Mouse (Mus musculus): Measurements from ENCODE around the gene Vta1. TPM values are rescaled to one million over a fixed set of nuclear protein-coding genes. Genes with fewer than 3 reads are reported as not detected.

Vta1 gene
- polyA plus RNA-seq (2016; fragmentation: Nextera tagmentation; extraction: Ambion mirVana): 193 and 213 TPM in 2 replicates

DNA sequence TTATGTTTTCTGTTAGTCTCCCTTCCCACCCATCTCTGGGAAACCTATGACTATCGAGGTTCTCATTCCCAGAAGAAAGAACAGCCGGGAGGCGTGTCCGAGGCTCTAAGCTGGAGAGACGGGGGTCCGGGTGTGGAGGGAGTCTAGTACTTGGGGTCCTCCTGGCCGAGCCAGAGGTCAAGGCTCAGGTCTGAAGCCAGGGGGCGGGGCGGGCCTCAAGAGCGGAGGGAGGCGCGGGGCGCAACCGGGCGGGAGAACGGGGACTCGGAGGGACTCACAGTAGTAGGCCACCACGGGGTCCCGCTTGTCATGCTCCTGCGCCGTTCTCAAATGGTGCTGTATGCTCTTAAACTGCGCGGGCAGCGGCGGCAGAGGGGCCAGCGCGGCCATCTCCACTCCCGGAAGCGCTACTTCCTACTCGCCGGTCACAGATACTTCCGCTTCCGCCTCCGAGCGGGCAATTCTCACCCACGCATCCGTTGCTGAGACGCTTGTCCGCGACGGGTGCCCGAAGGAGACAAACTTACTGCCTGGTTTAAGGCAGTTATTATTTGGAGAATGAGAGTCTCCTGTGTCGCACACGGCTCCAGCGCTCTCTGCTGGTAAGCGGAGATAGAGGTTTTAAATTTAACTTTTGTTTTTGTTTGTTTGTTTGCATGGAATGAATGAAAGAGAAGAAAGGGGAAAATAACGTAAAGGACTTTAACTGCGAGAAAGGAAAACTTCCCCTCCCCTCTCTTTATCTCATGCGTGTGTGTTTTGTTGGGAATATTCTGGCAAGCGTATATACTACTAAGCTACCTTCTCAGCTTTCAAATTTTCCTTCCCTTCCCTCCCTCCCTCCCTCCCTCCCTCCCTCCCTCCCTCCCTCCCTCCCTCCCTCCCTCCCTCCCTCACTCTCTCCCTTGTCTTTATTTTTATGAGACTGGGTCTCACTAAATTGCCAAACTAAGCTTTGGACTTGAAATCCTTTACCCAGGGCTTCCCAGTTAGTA, at the start of gene Vta1, which contains the start of gene Nmbr:
Vta1 (minus strand) TSS at position 489 of the 995 bp plus-strand sequence.
Nmbr (plus strand) TSS at position 520 of the 995 bp plus-strand sequence.
- under 1% methylated on average over 50 of the region's 50 CpGs for WGBS

DNA sequence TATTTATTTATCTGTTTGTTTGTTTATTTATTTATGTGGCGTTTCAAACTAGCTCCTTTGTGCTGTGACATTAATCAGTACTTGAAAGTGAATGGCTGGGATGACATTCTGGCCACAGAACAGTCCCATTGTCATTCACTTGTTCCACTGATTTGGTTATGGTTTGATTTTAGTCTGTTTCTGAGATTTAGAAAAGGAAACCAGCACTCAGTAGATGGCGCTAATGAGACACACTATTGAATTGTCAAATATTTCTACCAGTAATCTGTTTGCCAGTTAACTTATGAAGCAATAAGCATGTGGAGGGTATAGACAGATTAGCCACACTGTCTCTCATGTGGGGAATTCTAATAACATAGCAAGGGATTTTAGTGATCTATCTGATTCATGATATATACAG, 28.9 kb upstream of the Vta1 start:
- Histone ChIP-seq H3K9ac (no peak overlapping the region), H3K36me3 (no peaks in the 10 kb centered on the region), H3K27me3 (replicated peaks) (no peaks in the 10 kb centered on the region), H3K4me3 (no peak overlapping the region), H3K4me2 (replicated peaks) (no peak overlapping the region), H3K27ac (no peak overlapping the region), H3K4me1 (no peaks in the 10 kb centered on the region), H3K9me3 (no peaks in the 10 kb centered on the region)
- no peak for ATAC-seq (ENCODE audit: low FRiP score, low read depth)
- whole genome bisulfite sequencing: 17% methylated on average over 2 of the region's 2 CpGs

More for the DNA sequence above, at the start of gene Vta1, which contains the start of gene Nmbr:
- peak within 1 kb of the TSS; percentile 90 for H3K4me3 ChIP-seq
- no peaks in the 10 kb centered on the region for H3K27me3 ChIP-seq (replicated peaks)
- H3K4me1 ChIP-seq: peaks cover 13% of the 10 kb centered on the region
- H3K9me3 ChIP-seq: no peaks in the 10 kb centered on the region
- H3K27ac ChIP-seq: peak within 1 kb of the TSS; percentile 74
- peak within 1 kb of the TSS; percentile 81 for H3K9ac ChIP-seq
- H3K4me2 ChIP-seq (replicated peaks): peak within 1 kb of the TSS; percentile 71
- ATAC-seq (ENCODE audit: low FRiP score, low read depth): peak; percentile 93
- H3K36me3 ChIP-seq: no peaks in the 10 kb centered on the region

DNA sequence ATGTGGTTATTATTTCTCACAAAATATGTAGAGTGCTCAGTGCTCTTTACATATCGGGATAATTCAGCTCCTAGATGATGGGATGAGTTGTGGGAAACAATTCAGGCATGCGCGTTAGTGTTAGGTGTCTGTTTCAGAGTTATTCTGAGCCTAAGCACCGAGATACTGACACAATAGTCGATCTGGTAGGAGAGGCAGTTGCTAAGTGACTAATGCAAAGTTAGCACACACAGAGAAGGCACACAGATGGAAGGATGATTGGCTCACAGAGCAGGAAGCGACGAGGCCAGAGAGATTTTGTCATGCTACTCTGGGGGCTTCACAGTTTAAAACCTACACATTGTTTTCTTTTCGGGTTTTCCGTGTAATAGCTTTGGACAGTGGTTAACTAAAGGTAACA, 20.3 kb upstream of the Vta1 start:
- Histone ChIP-seq H3K9ac (no peak overlapping the region), H3K27me3 (replicated peaks) (no peaks in the 10 kb centered on the region), H3K27ac (no peak overlapping the region), H3K4me3 (no peak overlapping the region), H3K4me2 (replicated peaks) (no peak overlapping the region), H3K36me3 (no peaks in the 10 kb centered on the region), H3K4me1 (no peaks in the 10 kb centered on the region), H3K9me3 (no peaks in the 10 kb centered on the region)
- no peak for ATAC-seq (ENCODE audit: low FRiP score, low read depth)
- 75% methylated on average over 9 of the region's 9 CpGs for WGBS

DNA sequence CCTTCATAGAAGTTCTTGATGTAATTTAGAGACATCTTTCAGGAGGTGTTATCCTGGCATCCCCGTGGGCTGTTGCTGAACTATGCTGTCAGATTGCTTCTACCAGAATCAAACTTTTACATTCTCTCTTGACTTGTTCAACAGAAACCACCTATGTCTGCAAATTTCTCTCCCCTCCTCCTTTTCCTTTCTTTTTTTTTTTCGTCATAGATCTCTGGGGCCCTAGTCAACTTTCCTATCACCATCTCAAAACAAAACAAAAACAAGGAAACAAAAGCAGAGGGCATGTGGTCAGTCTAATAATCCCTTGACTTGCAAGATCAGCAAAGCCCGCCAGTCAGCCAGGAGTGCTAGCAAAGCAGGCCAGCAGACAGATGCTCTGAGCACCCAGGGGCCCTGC, 12.8 kb upstream of the Vta1 start, which contains the start of gene Gje1:
Gje1 (minus strand) TSS at position 101 of the 400 bp plus-strand sequence.
- no peak within 1 kb of the TSS for H3K4me2 ChIP-seq (replicated peaks)
- no peaks in the 10 kb centered on the region for H3K36me3 ChIP-seq
- no peak within 1 kb of the TSS for H3K9ac ChIP-seq
- H3K4me1 ChIP-seq: no peaks in the 10 kb centered on the region
- H3K4me3 ChIP-seq: no peak within 1 kb of the TSS
- no peak for ATAC-seq (ENCODE audit: low FRiP score, low read depth)
- 69% methylated on average over 3 of the region's 3 CpGs for WGBS
- H3K9me3 ChIP-seq: no peaks in the 10 kb centered on the region
- H3K27ac ChIP-seq: no peak within 1 kb of the TSS
- H3K27me3 ChIP-seq (replicated peaks): no peaks in the 10 kb centered on the region

DNA sequence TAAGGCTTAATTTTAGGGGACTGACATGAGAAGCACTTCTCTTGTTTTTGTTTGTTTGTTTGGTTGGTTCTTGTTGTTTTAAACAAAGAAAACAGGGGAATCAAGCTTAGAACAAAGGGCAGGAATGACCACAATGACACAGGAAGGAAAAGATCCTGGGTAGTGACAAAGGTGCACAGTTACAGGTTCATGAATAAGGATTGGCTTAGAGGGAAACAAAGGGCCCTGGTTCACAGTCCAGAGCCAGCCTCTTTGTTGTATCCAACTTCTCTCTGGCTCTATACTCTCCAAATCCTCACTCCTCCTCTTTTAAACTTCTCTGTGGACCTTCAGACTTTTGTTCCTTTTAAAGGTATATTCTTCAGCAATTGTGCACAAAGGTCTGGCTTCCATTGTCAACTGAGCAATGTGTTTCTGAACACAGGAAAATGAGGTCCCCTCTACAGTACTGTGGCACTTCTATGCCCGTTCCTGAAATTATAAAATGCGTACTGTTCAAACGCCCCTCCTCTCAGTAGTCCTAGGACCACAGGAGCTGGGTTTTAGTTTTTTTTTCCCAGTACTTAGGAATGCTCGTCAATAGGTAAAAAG, 1.4 kb downstream of the Vta1 start:
- 24% methylated on average over 4 of the region's 4 CpGs for WGBS
- peak overlapping the region; percentile 81; the same call in 1 of the 2 replicates for H3K9ac ChIP-seq
- H3K4me1 ChIP-seq: peaks cover 13% of the 10 kb centered on the region
- no peaks in the 10 kb centered on the region for H3K36me3 ChIP-seq
- no peaks in the 10 kb centered on the region for H3K9me3 ChIP-seq
- H3K27me3 ChIP-seq (replicated peaks): no peaks in the 10 kb centered on the region
- H3K4me3 ChIP-seq: peak overlapping the region; percentile 90
- H3K4me2 ChIP-seq (replicated peaks): peak overlapping the region; percentile 71
- peak; percentile 39; the same call in 1 of the 2 replicates for ATAC-seq (ENCODE audit: low FRiP score, low read depth)
- no peak overlapping the region for H3K27ac ChIP-seq

GRCm38 (mm10) chr10:14703239-14703638, 2.1 kb downstream of the Vta1 start:
- no peak overlapping the region for H3K9ac ChIP-seq
- H3K27ac ChIP-seq: no peak overlapping the region
- peak overlapping the region; percentile 71 for H3K4me2 ChIP-seq (replicated peaks)
- ATAC-seq (ENCODE audit: low FRiP score, low read depth): peak; percentile 11; the same call in 1 of the 2 replicates
- H3K9me3 ChIP-seq: no peaks in the 10 kb centered on the region
- no peaks in the 10 kb centered on the region for H3K27me3 ChIP-seq (replicated peaks)
- H3K4me1 ChIP-seq: peaks cover 13% of the 10 kb centered on the region
- H3K4me3 ChIP-seq: peak overlapping the region; percentile 90
- no peaks in the 10 kb centered on the region for H3K36me3 ChIP-seq
- WGBS: 24% methylated on average over 1 of the region's 1 CpGs

DNA sequence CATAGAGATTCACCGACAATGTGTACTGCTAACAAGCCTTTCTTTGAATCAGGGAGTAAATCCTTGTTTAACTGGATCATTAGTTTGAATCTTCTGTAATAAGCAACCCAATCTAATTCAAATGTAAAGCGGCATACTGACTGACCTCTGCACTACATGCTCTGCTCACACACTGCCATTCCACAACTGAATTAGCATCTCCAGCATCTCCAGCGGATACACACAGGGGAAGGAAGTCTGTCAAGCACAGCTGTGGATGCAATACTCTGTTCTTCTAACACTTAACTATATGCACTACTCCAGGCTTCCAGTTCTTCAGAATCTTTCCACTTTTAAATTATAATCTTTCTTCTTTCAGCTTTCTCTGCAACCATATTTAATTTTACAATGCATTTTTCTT, 15.0 kb downstream of the Vta1 start:
- H3K27me3 ChIP-seq (replicated peaks): no peaks in the 10 kb centered on the region
- H3K9me3 ChIP-seq: no peaks in the 10 kb centered on the region
- H3K4me3 ChIP-seq: no peak overlapping the region
- ATAC-seq (ENCODE audit: low FRiP score, low read depth): no peak
- WGBS: 61% methylated on average over 3 of the region's 3 CpGs
- H3K36me3 ChIP-seq: peaks cover 14% of the 10 kb centered on the region
- H3K4me1 ChIP-seq: no peaks in the 10 kb centered on the region; the same call in 1 of the 2 replicates
- no peak overlapping the region for H3K27ac ChIP-seq
- no peak overlapping the region for H3K4me2 ChIP-seq (replicated peaks)
- H3K9ac ChIP-seq: no peak overlapping the region

DNA sequence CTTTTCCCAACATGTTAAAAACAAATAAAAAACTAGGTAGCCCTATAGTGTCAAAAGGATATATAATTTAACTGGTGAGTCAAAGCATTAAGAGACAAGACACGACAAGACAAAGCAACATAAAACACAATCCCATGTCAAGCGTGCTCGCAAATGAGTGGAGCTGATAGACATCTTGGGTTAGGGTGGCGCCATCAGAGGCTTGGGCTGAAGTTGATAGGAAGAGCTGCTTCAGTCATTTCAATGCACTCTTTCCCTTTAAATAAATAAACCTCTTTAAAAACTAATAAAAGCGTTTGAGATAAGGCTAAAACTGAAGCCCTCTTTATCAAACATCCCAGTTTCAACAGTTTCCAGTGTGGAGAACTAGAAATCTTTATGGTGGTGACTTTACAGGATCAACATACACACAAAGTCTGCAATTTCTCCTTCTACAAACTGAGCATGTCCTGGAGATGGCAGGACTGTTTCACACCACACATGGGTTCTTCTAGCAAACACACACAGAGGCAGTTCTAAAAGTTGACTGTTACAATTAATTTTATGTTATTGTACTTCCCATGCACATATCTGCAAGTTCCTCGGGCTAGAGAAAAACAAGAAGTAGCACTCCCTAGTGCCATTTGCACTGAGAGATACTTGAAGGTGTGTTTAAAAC, 16.4 kb downstream of the Vta1 start:
- peaks cover 14% of the 10 kb centered on the region for H3K36me3 ChIP-seq
- no peak overlapping the region for H3K4me3 ChIP-seq
- no peak overlapping the region for H3K4me2 ChIP-seq (replicated peaks)
- no peak overlapping the region for H3K27ac ChIP-seq
- WGBS: 92% methylated on average over 6 of the region's 6 CpGs
- no peak overlapping the region for H3K9ac ChIP-seq
- H3K4me1 ChIP-seq: no peaks in the 10 kb centered on the region; the same call in 1 of the 2 replicates
- H3K27me3 ChIP-seq (replicated peaks): no peaks in the 10 kb centered on the region
- H3K9me3 ChIP-seq: no peaks in the 10 kb centered on the region
- ATAC-seq (ENCODE audit: low FRiP score, low read depth): no peak

DNA sequence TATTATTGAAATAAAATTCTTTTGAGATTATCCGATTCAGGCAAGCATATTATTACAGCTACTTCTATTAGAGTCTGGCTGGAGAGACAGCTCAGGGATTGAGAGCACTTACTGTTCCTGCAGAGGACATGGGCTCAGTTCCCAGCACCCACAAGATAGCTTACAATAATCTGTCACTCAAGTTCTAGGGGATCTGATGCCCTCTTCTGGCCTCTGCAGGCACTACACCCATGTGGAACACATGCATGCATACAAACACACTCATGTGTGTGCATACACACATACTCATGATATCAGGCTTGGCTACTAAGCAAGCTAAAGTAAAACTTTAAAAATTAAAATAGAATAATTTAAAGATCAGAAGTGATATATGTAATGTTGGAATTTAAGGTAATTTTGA, 19.7 kb downstream of the Vta1 start:
- no peaks in the 10 kb centered on the region for H3K27me3 ChIP-seq (replicated peaks)
- H3K4me2 ChIP-seq (replicated peaks): no peak overlapping the region
- no peaks in the 10 kb centered on the region for H3K9me3 ChIP-seq
- ATAC-seq (ENCODE audit: low FRiP score, low read depth): no peak
- 91% methylated on average over 1 of the region's 1 CpGs for WGBS
- no peaks in the 10 kb centered on the region; the same call in 1 of the 2 replicates for H3K4me1 ChIP-seq
- no peak overlapping the region for H3K4me3 ChIP-seq
- H3K36me3 ChIP-seq: peaks cover 14% of the 10 kb centered on the region
- H3K9ac ChIP-seq: no peak overlapping the region
- no peak overlapping the region for H3K27ac ChIP-seq

DNA sequence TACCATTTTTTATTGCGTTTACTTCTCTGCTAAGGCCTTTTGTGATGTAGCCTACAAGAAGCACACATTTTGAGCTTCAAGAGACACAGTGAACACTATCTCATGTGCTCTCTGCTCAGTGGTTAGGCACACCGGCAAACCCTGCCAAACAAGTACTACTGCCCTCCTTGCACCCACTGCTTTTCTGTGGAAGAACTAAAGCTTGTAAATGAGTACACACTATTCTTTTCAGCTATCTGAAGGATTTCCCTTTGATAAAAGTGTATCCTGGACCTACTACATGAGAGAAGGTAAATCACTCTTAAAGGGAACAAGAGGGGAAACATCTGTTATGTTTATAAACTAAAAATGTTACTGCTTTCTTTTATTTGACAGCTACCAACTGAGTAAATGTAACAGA, 39.2 kb downstream of the Vta1 start:
- WGBS: 97% methylated on average over 2 of the region's 2 CpGs
- H3K36me3 ChIP-seq: peaks cover 36% of the 10 kb centered on the region
- no peaks in the 10 kb centered on the region for H3K4me1 ChIP-seq
- no peak overlapping the region for H3K4me2 ChIP-seq (replicated peaks)
- no peak for ATAC-seq (ENCODE audit: low FRiP score, low read depth)
- no peak overlapping the region for H3K9ac ChIP-seq
- H3K9me3 ChIP-seq: no peaks in the 10 kb centered on the region
- H3K27ac ChIP-seq: no peak overlapping the region
- no peak overlapping the region for H3K4me3 ChIP-seq
- no peaks in the 10 kb centered on the region for H3K27me3 ChIP-seq (replicated peaks)

DNA sequence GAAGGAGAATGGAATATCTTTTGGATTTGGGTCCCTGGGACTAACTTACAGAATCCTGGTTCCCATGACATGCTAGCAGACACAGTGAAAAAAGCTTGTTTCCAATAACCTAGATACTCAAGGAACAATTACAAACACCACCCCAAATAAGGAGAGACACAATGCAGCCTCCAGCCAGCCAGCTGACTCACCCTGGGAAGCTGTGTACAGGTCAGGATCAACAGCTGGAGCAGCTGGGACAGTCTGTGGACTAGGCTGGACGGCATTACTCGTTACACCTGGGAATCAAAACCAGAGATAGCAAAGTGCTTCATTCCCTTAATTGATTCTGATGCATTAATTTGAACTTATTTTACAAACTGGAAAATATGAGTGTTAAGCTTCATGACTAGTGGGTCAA, 44.5 kb downstream of the Vta1 start:
- H3K4me3 ChIP-seq: no peak overlapping the region
- ATAC-seq (ENCODE audit: low FRiP score, low read depth): no peak
- no peaks in the 10 kb centered on the region for H3K9me3 ChIP-seq
- peaks cover 24% of the 10 kb centered on the region for H3K36me3 ChIP-seq
- WGBS: 87% methylated on average over 2 of the region's 2 CpGs
- no peak overlapping the region for H3K27ac ChIP-seq
- H3K4me1 ChIP-seq: no peaks in the 10 kb centered on the region
- H3K4me2 ChIP-seq (replicated peaks): no peak overlapping the region
- H3K27me3 ChIP-seq (replicated peaks): no peaks in the 10 kb centered on the region
- H3K9ac ChIP-seq: no peak overlapping the region

DNA sequence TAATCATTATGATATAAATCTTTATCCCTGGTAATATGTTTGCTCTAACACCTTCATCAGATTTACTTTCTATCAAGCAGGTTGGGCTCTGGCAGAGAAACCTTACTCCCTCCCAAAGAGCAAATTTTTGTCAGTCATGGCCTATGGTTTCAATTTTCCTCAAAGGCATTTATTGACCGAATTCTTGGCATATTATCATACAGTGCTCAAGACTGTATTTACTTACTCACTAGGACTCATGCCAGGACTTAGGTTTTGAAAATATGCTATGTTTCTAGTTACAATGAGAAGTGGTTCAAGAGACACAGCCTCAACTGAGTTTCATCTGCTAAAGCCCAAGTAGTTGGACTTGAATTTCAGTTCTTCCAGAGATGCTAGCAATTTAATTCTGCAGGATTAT, 65.7 kb downstream of the Vta1 start:
- H3K27me3 ChIP-seq (replicated peaks): no peaks in the 10 kb centered on the region
- no peak overlapping the region for H3K4me3 ChIP-seq
- 85% methylated on average over 1 of the region's 1 CpGs for WGBS
- no peaks in the 10 kb centered on the region for H3K36me3 ChIP-seq
- no peak overlapping the region for H3K27ac ChIP-seq
- H3K4me1 ChIP-seq: no peaks in the 10 kb centered on the region
- no peaks in the 10 kb centered on the region for H3K9me3 ChIP-seq
- H3K9ac ChIP-seq: no peak overlapping the region
- no peak for ATAC-seq (ENCODE audit: low FRiP score, low read depth)
- no peak overlapping the region for H3K4me2 ChIP-seq (replicated peaks)
